Mouse (Mus musculus): ENCODE measurements around the gene Cryl1. TPM values are rescaled to one million over a fixed set of nuclear protein-coding genes. Genes with fewer than 3 reads are reported as not detected.

The Cryl1 gene
- total and polyA plus RNA-seq, 3 experiments, result 17.8 to 22.0 TPM; not detected in 1

- H3K9me3 ChIP-seq (replicated peaks; ENCODE audit: insufficient read depth, low read length), result no peaks in the 10 kb centered on the region
- H3K27me3 ChIP-seq (ENCODE audit: control insufficient read depth in 1 of 2, insufficient read depth in 2 of 2, low read length in 2 of 2), result no peaks in the 10 kb centered on the region
- no peak overlapping the region for H3K4me3 ChIP-seq (ENCODE audit: control insufficient read depth in 1 of 2, insufficient read depth in 1 of 2, low read depth in 2 of 2, low read length in 2 of 2)
- no peaks in the 10 kb centered on the region for H3K79me2 ChIP-seq (ENCODE audit: control insufficient read depth, insufficient read depth, low read length, poor library complexity)
- TF ChIP-seq ZNF384 (IDR thresholded peaks at IDR 0.05; ENCODE audit: low read depth, low read length) (no peak), MYC (IDR thresholded peaks at IDR 0.05; ENCODE audit: low read depth, low read length) (no peak), ELF1 (IDR thresholded peaks at IDR 0.05; ENCODE audit: low read depth, low read length) (no peak), E2F4 (IDR thresholded peaks at IDR 0.05; ENCODE audit: borderline replicate concordance, low read depth, low read length) (no peak), TAL1 (IDR thresholded peaks at IDR 0.05; ENCODE audit: low read length) (no peak), MXI1 (IDR thresholded peaks at IDR 0.05; ENCODE audit: low read depth, low read length) (no peak), MEF2A (IDR thresholded peaks at IDR 0.05; ENCODE audit: extremely low read depth, insufficient replicate concordance, low read depth, low read length, poor library complexity, severe bottlenecking) (no peak), MYB (IDR thresholded peaks at IDR 0.05; ENCODE audit: low read depth, low read length) (no peak), RAD21 (IDR thresholded peaks at IDR 0.05; ENCODE audit: low read depth, low read length) (no peak), GATA1 (IDR thresholded peaks at IDR 0.05; ENCODE audit: low read depth, low read length) (no peak), CHD2 (IDR thresholded peaks at IDR 0.05; ENCODE audit: low read length) (no peak), HCFC1 (IDR thresholded peaks at IDR 0.05; ENCODE audit: low read depth, low read length) (no peak), ZMIZ1 (IDR thresholded peaks at IDR 0.05; ENCODE audit: low read depth, low read length) (no peak), NELFE (IDR thresholded peaks at IDR 0.05; ENCODE audit: low read depth, low read length) (no peak), SMC3 (IDR thresholded peaks at IDR 0.05; ENCODE audit: low read depth, low read length) (no peak)
- H3K9ac ChIP-seq (ENCODE audit: control insufficient read depth, low read depth, low read length, poor library complexity, severe bottlenecking), result no peak overlapping the region
- no peak overlapping the region for H3K27ac ChIP-seq (ENCODE audit: control insufficient read depth, low read depth, low read length)
- H3K36me3 ChIP-seq (ENCODE audit: control insufficient read depth in 1 of 2, insufficient read depth in 2 of 2, low read length in 2 of 2), result no peaks in the 10 kb centered on the region; a peak in 1 of 4 replicates
- DNase-seq (ENCODE audit: low read depth, low spot score), result no peak
- no peaks in the 10 kb centered on the region for H3K4me1 ChIP-seq (ENCODE audit: control insufficient read depth in 1 of 2, insufficient read depth in 2 of 2, low read length in 2 of 2)
Measured at GRCm38 (mm10) chr14:57289105-57289504, 109.2 kb downstream of the Cryl1 start.

- H3K27ac ChIP-seq (ENCODE audit: control insufficient read depth, low read depth, low read length), result no peak overlapping the region
- peaks cover 0 to 12% of the 10 kb centered on the region in 2 experiments; a peak in 2 of 4 replicates for H3K36me3 ChIP-seq (ENCODE audit: control insufficient read depth in 1 of 2, insufficient read depth in 2 of 2, low read length in 2 of 2)
- no peaks in the 10 kb centered on the region for H3K9me3 ChIP-seq (replicated peaks; ENCODE audit: insufficient read depth, low read length)
- H3K4me1 ChIP-seq (ENCODE audit: control insufficient read depth in 1 of 2, insufficient read depth in 2 of 2, low read length in 2 of 2), result peaks cover 2 to 14% of the 10 kb centered on the region in 2 experiments; a peak in 3 of 4 replicates
- H3K9ac ChIP-seq (ENCODE audit: control insufficient read depth, low read depth, low read length, poor library complexity, severe bottlenecking), result no peak overlapping the region
- no peaks in the 10 kb centered on the region for H3K27me3 ChIP-seq (ENCODE audit: control insufficient read depth in 1 of 2, insufficient read depth in 2 of 2, low read length in 2 of 2)
- no peaks in the 10 kb centered on the region for H3K79me2 ChIP-seq (ENCODE audit: control insufficient read depth, insufficient read depth, low read length, poor library complexity)
- H3K4me3 ChIP-seq (ENCODE audit: control insufficient read depth in 1 of 2, insufficient read depth in 1 of 2, low read depth in 2 of 2, low read length in 2 of 2), result no peak overlapping the region
- no peak for DNase-seq (ENCODE audit: low read depth, low spot score)
- no peak for TF ChIP-seq CHD2 (IDR thresholded peaks at IDR 0.05; ENCODE audit: low read length)
- no peak for TF ChIP-seq SIN3A (IDR thresholded peaks at IDR 0.05; ENCODE audit: low read length)
- no peak for TF ChIP-seq EP300 (IDR thresholded peaks at IDR 0.05; ENCODE audit: low read depth in 1 of 2, low read length in 2 of 2)
- TF ChIP-seq JUND (IDR thresholded peaks at IDR 0.05; ENCODE audit: low read depth, low read length), result no peak
- no peak for TF ChIP-seq E2F4 (IDR thresholded peaks at IDR 0.05; ENCODE audit: borderline replicate concordance, low read depth, low read length)
- no peak for TF ChIP-seq HCFC1 (IDR thresholded peaks at IDR 0.05; ENCODE audit: low read depth, low read length)
- TF ChIP-seq ZC3H11A (IDR thresholded peaks at IDR 0.05; ENCODE audit: low read depth, low read length), result no peak
- no peak for TF ChIP-seq TAL1 (IDR thresholded peaks at IDR 0.05; ENCODE audit: low read length)
- no peak for TF ChIP-seq NELFE (IDR thresholded peaks at IDR 0.05; ENCODE audit: low read depth, low read length)
- TF ChIP-seq RCOR1 (IDR thresholded peaks at IDR 0.05; ENCODE audit: low read depth, low read length), result no peak
- TF ChIP-seq MYB (IDR thresholded peaks at IDR 0.05; ENCODE audit: low read depth, low read length), result no peak
- TF ChIP-seq CTCF (IDR thresholded peaks at IDR 0.05 in 2 of 3, conservative IDR thresholded peaks at IDR 0.05 in 1 of 3; ENCODE audit: control insufficient read depth in 1 of 3, insufficient read depth in 1 of 3, low read depth in 2 of 3, low read length in 3 of 3, poor library complexity in 1 of 3, severe bottlenecking in 1 of 3), result no peak
- TF ChIP-seq KAT2A (conservative IDR thresholded peaks at IDR 0.05; ENCODE audit: low read depth, low read length), result no peak
- no peak for TF ChIP-seq CHD1 (IDR thresholded peaks at IDR 0.05; ENCODE audit: low read depth, low read length)
Measured at GRCm38 (mm10) chr14:57283816-57284215, 114.5 kb downstream of the Cryl1 start.

All from MEL (cell line).